Mouse (Mus musculus): ENCODE results near the gene Itga8.

Itga8 gene

GRCm38 (mm10) chr2:12294060-12294459, 7.7 kb downstream of the Itga8 start:
- in situ Hi-C loops (cut with MboI), result no loop called here

GRCm38 (mm10) chr2:12293458-12293857, 8.3 kb downstream of the Itga8 start:
- in situ Hi-C loops (cut with MboI), result no loop called here

DNA sequence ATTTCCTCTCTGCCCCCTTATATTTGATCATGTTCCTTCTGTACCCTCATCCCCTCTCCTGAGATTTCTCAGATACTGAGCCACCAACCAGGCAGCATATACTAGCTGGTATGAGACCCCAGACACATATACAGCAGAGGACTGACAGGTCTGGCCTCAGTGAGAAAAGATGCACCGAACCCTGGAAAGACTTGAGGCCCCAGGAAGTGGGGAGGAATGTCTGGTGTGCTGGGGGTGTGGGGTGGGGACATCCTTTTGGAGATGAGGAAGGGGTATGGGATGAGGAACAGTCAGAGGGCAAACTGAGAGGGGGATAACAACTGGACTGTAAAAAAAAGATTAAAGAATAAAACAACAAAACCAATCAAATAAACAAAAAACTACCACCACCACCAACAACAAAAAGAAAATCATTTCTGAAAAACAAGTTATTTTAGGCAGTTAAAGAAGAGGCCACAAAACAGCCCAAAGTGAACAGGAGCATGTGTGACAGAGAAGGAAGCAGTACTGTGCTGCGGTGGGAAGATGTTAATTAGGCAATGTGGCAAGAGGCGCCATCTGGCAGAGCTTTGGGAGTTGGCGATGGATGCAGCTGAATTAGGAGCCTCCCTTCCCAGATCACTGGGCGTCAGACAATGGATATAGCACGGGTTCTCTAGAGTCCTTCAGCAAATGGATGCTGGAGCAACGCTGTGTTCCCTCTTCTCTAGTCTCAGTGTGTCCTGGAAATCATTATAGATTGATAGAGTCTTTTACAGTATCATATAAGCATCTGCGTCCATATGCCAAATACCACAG, 9.5 kb downstream of the Itga8 start:
- in situ Hi-C loops (cut with MboI), result no loop called here

GRCm38 (mm10) chr2:12290235-12290634, 11.5 kb downstream of the Itga8 start:
- in situ Hi-C loops (cut with MboI), result no loop called here

DNA sequence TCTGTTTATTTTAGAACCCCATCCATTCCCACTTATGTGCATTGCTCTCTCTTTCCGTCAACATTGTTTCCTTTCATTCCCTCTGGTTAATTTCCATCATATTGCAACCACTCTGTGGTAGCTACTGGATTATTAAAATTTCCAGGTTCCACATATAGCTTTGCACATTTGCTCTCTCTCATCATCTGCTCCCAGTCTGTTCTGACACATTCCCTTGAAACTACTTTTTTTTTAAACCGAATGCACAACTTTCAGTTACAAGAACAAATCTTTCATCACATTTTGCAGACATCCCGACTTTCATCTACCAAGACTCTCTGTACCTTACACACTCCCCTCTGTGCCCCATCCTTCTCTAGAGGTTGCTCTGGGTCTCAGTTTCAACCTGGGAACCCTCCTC, 13.9 kb downstream of the Itga8 start:
- in situ Hi-C loops (cut with MboI), result no loop called here

GRCm38 (mm10) chr2:12280664-12281063, 21.1 kb downstream of the Itga8 start:
- in situ Hi-C loops (cut with MboI), result no loop called here

GRCm38 (mm10) chr2:12279070-12279612, 22.6 kb downstream of the Itga8 start:
- in situ Hi-C loops (cut with MboI), result no loop called here

DNA sequence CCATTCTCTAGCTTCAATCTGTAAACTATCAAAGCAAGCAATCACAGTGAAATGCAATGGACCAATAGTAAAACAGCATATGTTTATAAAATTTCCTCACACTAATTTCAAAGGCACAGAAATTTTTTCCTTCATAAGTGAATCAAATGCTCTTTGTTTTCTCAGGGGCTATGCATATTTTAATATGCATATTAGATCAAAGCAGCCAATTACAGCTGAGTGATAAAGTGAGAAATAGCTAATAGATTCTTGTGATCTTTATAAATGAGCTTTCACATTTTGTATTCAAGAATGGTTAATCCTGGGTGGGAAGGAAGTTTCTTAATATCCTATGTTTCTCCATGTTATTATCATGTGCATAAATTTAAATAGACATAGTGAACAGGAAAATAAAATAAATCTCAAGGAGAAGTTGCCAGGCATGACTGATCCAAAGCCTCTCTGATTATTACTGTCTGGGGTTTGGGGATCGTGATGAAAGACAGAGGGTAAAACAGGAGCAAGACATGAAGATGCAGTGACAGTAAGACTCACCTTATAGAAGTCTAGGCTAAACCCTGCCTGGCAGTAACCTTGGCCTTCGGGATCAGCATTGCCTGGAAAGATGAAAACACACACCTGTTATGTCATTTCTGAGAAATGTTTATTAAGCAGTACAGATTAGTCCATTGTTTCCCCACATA, 44.9 kb downstream of the Itga8 start:
- in situ Hi-C loops (cut with MboI), result no loop called here

DNA sequence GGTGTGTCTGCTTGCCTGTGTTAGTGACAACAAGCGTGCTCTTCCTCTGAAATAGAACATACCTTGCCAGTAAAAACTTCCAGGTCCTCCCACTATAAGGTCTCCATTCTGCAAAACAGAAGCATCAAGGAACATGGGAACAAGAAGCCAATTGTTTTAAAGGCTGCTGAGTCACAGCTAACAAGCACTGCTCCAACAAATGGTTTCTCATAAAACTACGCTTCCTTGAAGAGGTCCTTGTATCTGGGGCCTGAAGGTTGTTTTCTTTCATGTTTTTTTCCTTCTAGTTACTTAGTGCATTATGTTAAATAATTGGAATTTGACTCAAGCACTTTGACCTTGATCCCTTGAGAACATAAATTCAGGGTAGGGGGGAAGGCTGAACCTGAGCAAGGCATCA, 45.8 kb downstream of the Itga8 start:
- in situ Hi-C loops (cut with MboI), result no loop called here

- in situ Hi-C loops (cut with MboI), result no loop called here
Measured at GRCm38 (mm10) chr2:12235345-12235744, 66.4 kb downstream of the Itga8 start.

DNA sequence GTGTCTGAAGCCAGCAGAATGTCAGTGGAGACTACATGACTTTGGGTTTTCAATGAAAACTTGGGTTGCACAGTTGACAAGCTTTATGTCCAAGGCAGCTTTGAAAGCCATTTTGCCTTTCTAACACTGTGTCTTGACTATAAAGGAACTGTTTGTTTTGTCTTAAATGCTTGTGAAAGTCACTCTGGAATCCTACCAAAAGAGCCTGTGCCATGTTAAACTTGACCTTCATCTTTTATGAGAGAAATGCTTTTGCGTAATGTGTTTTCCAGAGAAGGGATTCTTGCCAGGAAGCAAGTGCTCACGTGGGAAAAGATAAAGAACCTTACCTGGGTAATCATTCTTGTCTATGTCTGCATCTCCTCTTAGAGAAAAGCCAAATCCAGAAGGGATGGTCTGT, 72.0 kb downstream of the Itga8 start:
- in situ Hi-C loops (cut with MboI), result no loop called here

- in situ Hi-C loops (cut with MboI), result no loop called here
Measured at GRCm38 (mm10) chr2:12228335-12228734, 73.4 kb downstream of the Itga8 start.

DNA sequence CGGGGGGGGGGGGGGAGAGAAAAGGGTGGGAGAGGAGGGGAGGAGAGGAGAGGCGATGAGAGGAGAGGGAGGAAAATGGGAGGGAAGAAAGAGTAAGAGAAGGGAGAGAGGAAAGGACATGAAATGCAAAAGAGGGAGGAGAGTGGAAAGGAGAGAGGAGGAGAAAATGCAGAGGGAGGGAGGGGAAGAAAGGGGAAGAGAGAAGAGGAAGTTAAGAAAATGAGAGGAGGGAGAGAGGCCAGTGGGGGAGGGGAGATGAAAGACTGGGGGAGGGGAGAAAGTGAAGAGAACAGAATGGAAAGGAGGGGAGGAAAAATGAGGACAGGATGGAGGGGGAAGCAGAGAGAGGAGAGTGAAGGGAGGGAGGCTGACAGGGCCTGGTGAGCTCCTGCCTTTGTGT, 74.5 kb downstream of the Itga8 start:
- in situ Hi-C loops (cut with MboI), result no loop called here

DNA sequence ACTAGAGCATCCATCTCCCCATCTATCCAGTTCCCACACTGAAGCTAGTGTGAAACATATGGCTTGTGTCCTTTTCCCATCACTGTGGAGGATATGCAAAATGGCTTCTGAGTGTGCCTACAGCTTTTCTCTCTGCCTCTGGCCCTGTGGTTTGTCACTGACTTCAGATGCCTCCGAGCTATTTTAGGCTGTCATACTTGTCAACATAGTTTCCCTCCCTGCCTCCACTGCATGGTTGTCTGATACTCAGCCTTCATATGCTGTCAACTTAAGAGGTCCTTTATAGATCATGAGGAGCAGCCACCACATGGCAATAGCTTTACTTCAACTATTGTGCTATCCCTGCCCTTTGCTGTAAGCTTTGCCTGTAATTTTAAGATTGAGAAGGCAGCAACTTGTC, 75.4 kb downstream of the Itga8 start:
- in situ Hi-C loops (cut with MboI), result no loop called here

- in situ Hi-C loops (cut with MboI), result no loop called here
Measured at GRCm38 (mm10) chr2:12221671-12222070, 80.1 kb downstream of the Itga8 start.

DNA sequence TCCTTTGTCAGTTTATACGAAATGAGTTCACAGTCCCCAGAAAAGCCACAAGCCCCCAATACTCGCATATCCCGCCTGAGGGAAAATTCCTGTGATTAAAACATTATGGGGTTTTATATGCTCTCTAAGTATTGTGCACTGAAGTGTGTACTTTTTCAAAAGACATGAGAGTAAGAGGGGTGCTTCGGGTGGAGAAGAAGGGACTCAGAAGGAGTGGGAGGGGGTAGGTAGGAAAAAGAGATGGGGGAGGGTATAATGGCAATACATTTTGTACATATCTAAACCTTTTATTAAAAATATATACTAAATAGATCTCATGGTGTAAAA, 88.3 kb downstream of the Itga8 start:
- in situ Hi-C loops (cut with MboI), result no loop called here

DNA sequence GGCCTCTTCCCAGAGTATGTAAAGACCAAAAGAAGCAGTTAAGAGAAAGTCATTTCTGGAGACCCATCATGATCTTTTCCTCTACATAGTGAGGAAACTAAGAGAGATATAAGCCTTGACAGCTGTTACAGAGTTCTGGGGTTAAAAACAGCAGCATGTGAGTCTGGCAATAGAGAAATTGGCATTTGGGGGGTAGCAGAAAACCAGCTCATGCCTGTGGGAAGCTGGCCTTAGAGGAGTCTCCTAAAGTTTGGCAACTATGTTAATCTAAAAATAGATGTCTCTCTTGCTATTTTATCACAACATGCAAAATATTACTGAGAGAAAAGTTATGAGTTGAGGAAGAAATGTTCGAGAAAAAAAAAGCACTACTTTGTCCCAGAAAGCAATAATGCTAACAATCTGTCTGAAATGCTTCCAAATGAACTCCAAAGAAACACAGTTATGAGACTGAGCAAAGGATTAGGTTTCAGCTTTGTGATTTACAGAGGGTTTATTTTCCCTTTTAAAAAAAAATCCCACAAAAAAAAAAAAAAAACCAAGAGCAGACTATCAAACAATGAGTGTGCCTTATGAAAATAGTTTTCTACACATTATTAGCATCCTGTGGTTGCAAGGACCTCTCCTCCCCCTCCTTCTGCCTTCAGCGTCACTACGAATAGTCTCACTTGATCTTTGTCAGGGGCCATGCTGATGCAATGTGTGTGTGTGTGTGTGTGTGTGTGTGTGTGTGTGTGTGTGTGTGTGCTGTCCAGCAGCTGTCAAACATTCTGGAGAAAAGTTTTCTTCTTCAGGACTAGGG, 88.9 kb downstream of the Itga8 start:
- in situ Hi-C loops (cut with MboI), result no loop called here

DNA sequence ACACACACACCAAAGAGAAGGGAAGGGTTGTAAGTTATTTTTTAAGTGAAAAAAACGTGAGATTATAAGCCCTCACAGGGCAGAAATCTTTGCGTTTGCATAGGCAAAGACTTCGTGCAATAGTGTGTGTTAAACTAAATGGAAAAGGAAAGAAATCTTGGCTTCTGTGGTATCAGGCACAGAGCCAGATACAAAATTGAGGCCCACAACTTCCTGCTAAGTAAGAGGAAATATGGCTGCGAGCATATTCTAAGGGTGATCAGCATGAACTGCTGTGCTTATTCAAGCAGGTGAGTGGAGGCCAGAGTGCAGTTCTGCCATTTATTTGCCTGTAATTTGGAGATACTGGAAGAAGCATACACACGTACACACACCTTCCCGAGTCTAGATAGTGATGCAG, 93.6 kb downstream of the Itga8 start:
- in situ Hi-C loops (cut with MboI), result no loop called here

GRCm38 (mm10) chr2:12206353-12206752, 95.4 kb downstream of the Itga8 start:
- in situ Hi-C loops (cut with MboI), result no loop called here

- in situ Hi-C loops (cut with MboI), result no loop called here
Measured at GRCm38 (mm10) chr2:12205875-12206274, 95.8 kb downstream of the Itga8 start.

- in situ Hi-C loops (cut with MboI), result no loop called here
Measured at GRCm38 (mm10) chr2:12203231-12203630, 98.5 kb downstream of the Itga8 start.

DNA sequence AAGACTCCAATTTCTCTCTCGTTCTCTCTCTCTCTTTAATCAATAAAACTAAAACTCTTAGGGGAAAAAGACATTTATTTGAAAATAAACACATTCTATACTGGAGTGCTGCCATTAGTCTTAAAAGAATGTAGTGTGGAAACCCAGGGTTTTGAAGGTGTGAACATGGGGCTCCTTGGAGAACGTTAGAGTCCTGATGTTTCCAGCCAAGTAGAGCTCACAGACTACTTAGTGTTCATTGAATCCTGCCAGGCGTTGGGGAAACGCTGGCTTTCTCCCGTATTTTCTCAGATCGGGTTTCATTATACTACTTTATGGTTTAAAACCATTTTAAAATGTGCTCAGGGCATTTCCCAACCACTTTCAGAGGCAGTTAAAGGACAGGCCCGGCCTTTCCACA, 103.0 kb downstream of the Itga8 start:
- in situ Hi-C loops (cut with MboI), result no loop called here

- in situ Hi-C loops (cut with MboI), result no loop called here
Measured at GRCm38 (mm10) chr2:12198214-12198613, 103.5 kb downstream of the Itga8 start.
